Mouse (Mus musculus) neural tube, embryonic 12.5 days (tissue): ENCODE data around the gene Pkn3. TPM values are rescaled to one million over a fixed set of nuclear protein-coding genes. Genes with fewer than 3 reads are reported as not detected.
"Not testable (repeated sequence)": the region's sequence is repeated elsewhere in the genome, so short reads cannot be mapped to it uniquely, and the experiment has no call there.

ENCODE experiments used
- ATAC-seq: fragments of 200-750 bp; cut with Nextera tagmentation; 2 replicates; pipeline ENCODE4 v1.8.0; 2017; ENCODE audit warnings: low read depth, mild to moderate bottlenecking, moderate TSS enrichment, moderate library complexity; ENCODE audit not compliant: low FRiP score
- H3K27ac ChIP-seq: fragments of 300-500 bp; sonication (generic); 2 replicates; pipeline ENCODE4 v1.5.1; 2016
- H3K27me3 ChIP-seq: fragments of 300-500 bp; sonication (generic); replicated peaks from 2 replicates; pipeline ENCODE4 v1.6.1; 2016; ENCODE audit warnings: mild to moderate bottlenecking
- H3K36me3 ChIP-seq: fragments of 300-500 bp; sonication (generic); 2 replicates; pipeline ENCODE4 v1.6.1; 2016; ENCODE audit warnings: mild to moderate bottlenecking
- H3K4me1 ChIP-seq: fragments of 300-500 bp; sonication (generic); 2 replicates; pipeline ENCODE4 v1.6.1; 2016
- H3K4me2 ChIP-seq: fragments of 300-500 bp; sonication (generic); replicated peaks from 2 replicates; pipeline ENCODE4 v1.6.1; 2016; ENCODE audit warnings: mild to moderate bottlenecking
- H3K4me3 ChIP-seq: fragments of 300-500 bp; sonication (generic); 2 replicates; pipeline ENCODE4 v1.5.1; 2016
- H3K9ac ChIP-seq: fragments of 300-500 bp; sonication (generic); 2 replicates; pipeline ENCODE4 v1.6.1; 2016; ENCODE audit warnings: mild to moderate bottlenecking
- H3K9me3 ChIP-seq: fragments of 300-500 bp; sonication (generic); 2 replicates; pipeline ENCODE4 v1.6.1; 2016; ENCODE audit warnings: mild to moderate bottlenecking
- WGBS: fragments of 180-500 bp; shearing (Covaris S2); methylation state at CpG from one replicate; pipeline ENCODE4 v1.1.7; 2016; 5-methylcytosine and 5-hydroxymethylcytosine counted together
- polyA plus RNA-seq: library from polyadenylated mRNA; unstranded; fragments of >200 nt; fragmentation: Nextera tagmentation; extraction: Ambion mirVana; gene quantifications from 2 replicates; pipeline ENCODE4 v1.2.1, GENCODE M21; 2016

Pkn3 gene
- polyA plus RNA-seq, 1 experiment from 2014 or later, result 6.9 TPM

DNA sequence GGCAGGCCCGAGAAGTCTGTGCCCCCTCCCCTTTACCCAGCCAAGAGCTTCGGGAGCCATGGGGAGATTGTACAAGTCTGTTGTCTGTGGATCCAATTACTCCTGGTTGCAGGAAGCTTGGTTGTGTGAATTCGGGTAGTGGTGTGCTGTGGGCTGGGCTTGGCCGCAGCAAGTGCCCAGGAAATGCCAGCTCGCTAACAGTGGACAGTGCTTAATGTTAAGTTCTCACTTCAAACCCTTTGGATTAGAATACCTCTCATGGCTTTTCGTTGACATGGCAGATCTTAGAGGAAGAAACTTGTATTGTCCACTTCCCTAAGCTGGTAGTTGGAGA lies 56.9 kb downstream of the Pkn3 start:
- Histone ChIP-seq H3K4me3 (peak overlapping the region; percentile 73), H3K36me3 (peaks cover 24% of the 10 kb centered on the region), H3K9ac (peak overlapping the region; percentile 55), H3K4me2 (peak overlapping the region; percentile 76), H3K27ac (no peak overlapping the region), H3K4me1 (peaks cover 19% of the 10 kb centered on the region), H3K9me3 (no peaks in the 10 kb centered on the region), H3K27me3 (no peaks in the 10 kb centered on the region)
- peak; percentile 22; the same call in 1 of the 2 replicates for ATAC-seq
- WGBS, result 32% methylated on average over 6 of the region's 6 CpGs

DNA sequence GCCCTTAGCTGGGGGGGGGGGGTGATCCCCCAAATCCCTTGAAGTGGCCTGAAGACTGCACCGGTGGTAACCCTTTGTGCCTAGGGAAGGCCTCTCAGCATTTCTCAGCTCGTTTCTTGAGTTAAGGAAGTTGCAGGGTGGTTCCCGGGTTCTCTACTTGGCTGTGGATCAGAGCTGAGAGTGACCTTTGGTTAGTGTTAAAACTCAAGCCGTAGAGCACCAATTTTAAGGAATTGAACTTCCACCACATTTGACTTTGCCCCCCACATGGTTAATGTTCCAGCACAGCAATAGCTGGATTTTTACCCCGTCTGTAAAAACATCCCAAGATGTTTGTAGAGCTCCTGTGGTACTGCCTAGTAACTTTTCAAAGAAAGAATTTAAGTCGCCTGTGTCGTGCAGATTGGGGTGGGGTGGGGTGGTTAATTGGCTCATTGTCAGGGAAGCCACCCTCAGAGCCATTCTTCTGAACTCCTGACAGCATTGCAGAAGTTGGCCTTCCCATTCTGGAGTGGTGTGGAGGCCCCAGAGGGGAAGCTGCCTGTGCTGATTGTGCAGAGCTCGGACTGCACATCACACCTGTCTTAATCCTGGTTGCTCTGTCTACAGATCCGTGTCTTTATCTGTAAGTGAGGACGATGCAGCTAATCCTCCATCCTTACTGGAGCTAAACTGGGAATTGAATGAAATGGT lies 57.6 kb downstream of the Pkn3 start:
- peaks cover 26% of the 10 kb centered on the region for H3K36me3 ChIP-seq
- 48% methylated on average over 10 of the region's 10 CpGs for WGBS
- H3K27ac ChIP-seq, result no peak overlapping the region
- 0 out of 2 replicates have a peak overlapping the region, but pooled peaks have one; percentile 29 for H3K9ac ChIP-seq
- peak overlapping the region; percentile 76 for H3K4me2 ChIP-seq
- no peaks in the 10 kb centered on the region for H3K27me3 ChIP-seq
- peak overlapping the region; percentile 73; the same call in 1 of the 2 replicates for H3K4me3 ChIP-seq
- peaks cover 19% of the 10 kb centered on the region for H3K4me1 ChIP-seq
- no peaks in the 10 kb centered on the region for H3K9me3 ChIP-seq
- no peak for ATAC-seq

DNA sequence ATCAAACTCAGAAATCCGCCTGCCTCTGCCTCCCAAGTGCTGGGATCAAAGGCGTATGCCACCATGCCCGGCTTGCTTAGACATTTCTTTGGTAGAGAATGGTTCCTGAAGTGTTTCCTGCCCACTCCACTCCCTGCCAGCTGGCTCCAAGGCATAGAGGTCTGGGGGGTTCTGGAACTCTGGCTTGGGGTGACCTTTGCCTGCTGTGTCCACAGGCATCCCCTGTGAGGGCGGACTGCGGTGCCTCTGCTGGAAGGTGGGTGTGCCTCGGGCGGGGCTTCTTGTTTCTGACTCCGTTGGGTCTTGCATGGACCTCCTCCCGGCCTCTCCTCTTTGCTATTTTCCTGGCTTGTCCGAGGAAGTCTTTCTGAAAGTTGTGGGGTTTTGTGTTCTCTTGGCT lies 59.0 kb downstream of the Pkn3 start:
- H3K36me3 ChIP-seq, result peaks cover 40% of the 10 kb centered on the region
- H3K9me3 ChIP-seq, result no peaks in the 10 kb centered on the region
- no peaks in the 10 kb centered on the region for H3K27me3 ChIP-seq
- H3K4me3 ChIP-seq, result no peak overlapping the region
- 96% methylated on average over 10 of the region's 10 CpGs for WGBS
- peaks cover 19% of the 10 kb centered on the region for H3K4me1 ChIP-seq
- H3K27ac ChIP-seq, result no peak overlapping the region
- no peak overlapping the region for H3K4me2 ChIP-seq
- ATAC-seq, result no peak
- H3K9ac ChIP-seq, result no peak overlapping the region

DNA sequence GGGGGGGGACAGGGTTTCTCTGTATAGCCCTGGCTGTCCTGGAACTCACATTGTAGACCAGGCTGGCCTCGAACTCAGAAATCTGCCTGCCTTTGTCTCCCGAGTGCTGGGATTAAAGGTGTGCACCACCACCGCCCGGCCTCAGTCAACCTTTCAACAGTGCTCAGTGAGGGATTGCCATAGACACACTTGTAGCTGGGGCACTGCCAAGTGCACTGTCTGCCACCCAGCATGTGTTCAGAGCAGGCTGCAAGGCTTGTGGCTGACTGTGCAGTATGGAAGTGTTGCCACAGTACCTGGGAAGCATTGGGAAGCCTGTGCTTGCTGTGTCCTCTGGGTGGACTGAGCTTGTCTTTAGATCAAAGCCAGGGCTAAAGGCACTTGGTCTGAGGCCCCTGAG lies 62.5 kb downstream of the Pkn3 start:
- H3K4me1 ChIP-seq, ATAC-seq, H3K27ac ChIP-seq, H3K9me3 ChIP-seq, H3K4me2 ChIP-seq, H3K9ac ChIP-seq, H3K4me3 ChIP-seq, H3K27me3 ChIP-seq: not testable (repeated sequence)
- 90% methylated on average over 4 of the region's 4 CpGs for WGBS
- H3K36me3 ChIP-seq, result peaks cover 75% of the 10 kb centered on the region

Other genes with a start within 250 kb of the Pkn3 start
- 24.0 and 24.6 TPM in 2 replicates for gene Cercam, start 208.5 kb upstream of the Pkn3 start, polyA plus RNA-seq
- gene Odf2, start 188.5 kb upstream of the Pkn3 start, polyA plus RNA-seq, result 84.0 and 98.5 TPM in 2 replicates
- 71.1 and 73.5 TPM in 2 replicates for gene Gle1, start 142.3 kb upstream of the Pkn3 start, polyA plus RNA-seq
- 177 and 206 TPM in 2 replicates for gene Sptan1, start 112.1 kb upstream of the Pkn3 start, polyA plus RNA-seq
- gene Wdr34, start 28.8 kb upstream of the Pkn3 start, polyA plus RNA-seq, result 37.4 and 41.4 TPM in 2 replicates
- 572 and 583 TPM in 2 replicates for gene Set, start 20.3 kb upstream of the Pkn3 start, polyA plus RNA-seq
- gene Zdhhc12, start 16.0 kb downstream of the Pkn3 start, polyA plus RNA-seq, result 25.3 and 27.9 TPM in 2 replicates
- 10.6 and 11.1 TPM in 2 replicates for gene Zer1, start 46.9 kb downstream of the Pkn3 start, polyA plus RNA-seq
- 8.2 and 11.3 TPM in 2 replicates for gene Tbc1d13, start 56.1 kb downstream of the Pkn3 start, polyA plus RNA-seq
- gene Endog, start 93.8 kb downstream of the Pkn3 start, polyA plus RNA-seq, result 17.1 and 17.7 TPM in 2 replicates
- 59.4 and 61.0 TPM in 2 replicates for gene Spout1, start 100.8 kb downstream of the Pkn3 start, polyA plus RNA-seq
- gene Kyat1, start 128.2 kb downstream of the Pkn3 start, polyA plus RNA-seq, result 12.5 and 12.7 TPM in 2 replicates
- 30.6 and 43.0 TPM in 2 replicates for gene Lrrc8a, start 160.0 kb downstream of the Pkn3 start, polyA plus RNA-seq
- 0.17 and 0.34 TPM in 2 replicates for gene Gm28035, start 162.9 kb downstream of the Pkn3 start, polyA plus RNA-seq
- gene Phyhd1, start 188.5 kb downstream of the Pkn3 start, polyA plus RNA-seq, result 3.8 and 4.2 TPM in 2 replicates
- not detected in 2 replicates for gene Gm28038, start 203.4 kb downstream of the Pkn3 start, polyA plus RNA-seq
- 27.5 and 28.8 TPM in 2 replicates for gene Dolk, start 208.7 kb downstream of the Pkn3 start, polyA plus RNA-seq
- 26.4 and 34.4 TPM in 2 replicates for gene Nup188, start 208.7 kb downstream of the Pkn3 start, polyA plus RNA-seq